Mouse (Mus musculus) right cerebral cortex, postnatal 4 days (tissue): ENCODE data around the gene Hoxd12.

Experiments
- DNase-seq: peaks from one replicate; pipeline ENCODE4 v3.0.0-alpha.2; 2022

The Hoxd12 gene

DNA sequence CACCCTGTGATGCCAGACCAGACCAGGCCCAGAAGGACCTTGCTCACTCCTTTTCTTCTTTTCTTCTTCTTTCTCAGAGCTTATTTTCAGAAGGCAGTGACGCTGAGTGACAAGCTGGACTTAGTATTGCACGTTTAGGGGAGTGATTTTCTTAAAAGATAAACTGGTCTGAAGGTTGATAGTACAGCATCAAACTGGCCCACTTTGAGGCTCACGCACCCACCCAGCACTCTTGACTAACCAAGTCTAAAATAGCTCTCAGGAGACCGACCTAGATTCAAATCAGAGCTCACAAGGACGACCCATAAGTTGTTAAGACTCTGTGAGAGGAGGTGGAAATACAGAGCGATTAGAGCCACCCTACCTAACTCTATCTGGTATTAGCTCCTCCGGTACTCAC, 8.4 kb upstream of the Hoxd12 start:
- DNase-seq = no peak

GRCm38 (mm10) chr2:74667191-74667841, 7.5 kb upstream of the Hoxd12 start:
- no peak for DNase-seq

- no peak for DNase-seq
These were observed 6.9 kb upstream of the Hoxd12 start, which contains the start of gene Hoxd13 for GRCm38 (mm10) chr2:74667842-74668357. Gene Hoxd13 (plus strand): TSS chr2:74668310.

GRCm38 (mm10) chr2:74668370-74669229, 6.2 kb upstream of the Hoxd12 start:
- DNase-seq = no peak

- no peak for DNase-seq
These were observed 5.6 kb upstream of the Hoxd12 start for GRCm38 (mm10) chr2:74669230-74669578.

DNA sequence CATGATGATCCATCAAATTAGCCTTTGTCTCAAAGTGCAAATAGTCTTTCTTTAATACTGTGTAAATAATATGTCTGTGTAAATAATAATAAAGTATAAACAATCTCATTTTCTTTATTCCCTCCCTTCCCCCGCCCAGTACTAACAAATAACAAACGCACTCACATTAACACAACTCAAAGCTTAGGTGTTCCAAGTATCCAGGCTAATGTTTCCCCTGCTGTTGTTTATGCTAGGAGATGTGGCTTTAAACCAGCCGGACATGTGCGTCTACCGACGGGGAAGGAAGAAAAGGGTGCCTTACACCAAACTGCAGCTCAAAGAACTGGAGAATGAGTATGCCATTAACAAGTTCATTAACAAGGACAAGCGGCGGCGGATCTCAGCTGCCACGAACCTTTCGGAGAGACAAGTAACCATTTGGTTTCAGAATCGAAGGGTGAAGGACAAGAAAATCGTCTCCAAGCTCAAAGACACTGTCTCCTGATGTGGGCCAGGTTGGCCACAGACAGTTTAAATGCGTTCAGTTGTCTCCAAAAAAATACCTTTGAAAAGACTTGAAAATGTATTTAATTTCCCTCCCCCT, 5.1 kb upstream of the Hoxd12 start:
- DNase-seq = no peak

DNA sequence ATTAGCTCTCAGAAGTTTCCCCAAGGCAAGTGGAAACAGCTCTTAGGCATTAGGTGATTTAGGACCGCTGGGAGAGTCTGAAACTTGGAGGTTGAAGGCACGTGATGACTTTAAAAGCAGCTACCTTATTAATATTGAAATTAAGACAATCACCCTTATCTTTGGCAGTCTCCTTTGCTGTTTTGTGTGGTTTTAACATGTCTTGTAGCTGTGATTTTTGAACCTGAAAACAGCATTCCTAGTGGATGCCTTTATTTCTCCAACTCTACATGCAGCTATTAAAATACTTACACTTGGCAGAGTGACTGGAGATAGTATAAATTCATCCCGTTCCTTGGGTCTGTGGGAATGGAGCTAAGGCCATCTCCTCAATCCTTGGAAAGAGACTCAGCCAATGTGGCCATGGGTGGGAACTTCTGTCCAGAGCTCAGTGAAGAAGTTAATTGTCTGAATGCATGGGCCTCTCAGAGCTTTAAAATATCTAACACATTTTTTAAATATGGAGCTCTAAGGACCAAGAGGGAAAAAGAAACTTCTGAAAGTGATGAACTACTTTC, 4.1 kb upstream of the Hoxd12 start:
- DNase-seq = no peak

DNA sequence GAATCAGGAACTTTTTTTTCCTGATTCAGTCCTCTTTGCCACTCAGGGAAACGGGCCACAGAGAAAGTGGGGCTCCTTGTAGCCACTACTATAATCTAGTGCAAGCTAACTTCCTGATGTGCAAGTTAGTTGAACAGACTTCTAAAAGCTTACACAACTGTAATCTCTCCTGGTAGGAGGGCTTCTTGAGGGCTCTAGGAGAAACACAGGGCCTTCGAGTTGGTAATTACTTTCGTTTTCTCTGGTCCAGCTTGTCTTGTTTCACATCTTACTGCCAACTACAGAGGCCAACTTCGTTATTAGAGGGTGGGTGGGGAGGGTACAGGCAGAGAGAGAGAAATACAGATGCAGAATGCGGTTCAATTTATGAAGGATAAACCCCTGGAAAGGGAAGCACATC, 3.0 kb upstream of the Hoxd12 start:
- DNase-seq = no peak

GRCm38 (mm10) chr2:74672481-74673362, 2.1 kb upstream of the Hoxd12 start:
- DNase-seq = peak; percentile 66

GRCm38 (mm10) chr2:74673835-74674425, 883 bp upstream of the Hoxd12 start:
- no peak for DNase-seq

DNA sequence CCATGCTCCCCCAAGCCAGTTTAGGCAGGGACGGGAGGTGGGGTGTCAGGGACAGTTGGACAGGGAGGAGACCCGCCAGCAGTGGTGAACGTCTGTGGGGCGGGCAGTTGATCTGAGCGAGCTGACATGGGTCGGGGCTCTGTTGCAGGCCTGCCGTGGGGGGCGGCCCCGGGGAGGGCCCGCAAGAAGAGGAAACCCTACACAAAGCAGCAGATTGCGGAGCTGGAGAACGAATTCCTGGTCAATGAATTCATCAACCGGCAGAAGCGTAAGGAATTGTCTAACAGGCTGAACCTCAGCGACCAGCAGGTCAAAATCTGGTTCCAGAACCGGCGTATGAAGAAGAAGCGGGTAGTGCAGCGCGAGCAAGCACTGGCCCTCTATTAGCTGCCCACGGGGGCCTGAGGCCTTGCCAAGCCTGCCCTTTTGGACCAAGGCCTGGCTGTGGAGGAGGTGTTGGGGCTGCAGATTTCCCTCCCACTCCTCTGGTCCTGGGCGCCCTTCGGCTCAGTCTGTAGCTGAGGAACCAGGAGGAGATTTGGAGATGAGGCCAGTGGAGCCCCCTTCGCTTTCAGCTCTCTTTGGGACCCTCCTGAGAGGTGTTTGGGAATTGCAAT, 961 bp downstream of the Hoxd12 start:
- DNase-seq = no peak

GRCm38 (mm10) chr2:74676376-74677052, 1.7 kb downstream of the Hoxd12 start:
- no peak for DNase-seq

- DNase-seq = no peak
These were observed 2.3 kb downstream of the Hoxd12 start for GRCm38 (mm10) chr2:74677106-74677505.

DNA sequence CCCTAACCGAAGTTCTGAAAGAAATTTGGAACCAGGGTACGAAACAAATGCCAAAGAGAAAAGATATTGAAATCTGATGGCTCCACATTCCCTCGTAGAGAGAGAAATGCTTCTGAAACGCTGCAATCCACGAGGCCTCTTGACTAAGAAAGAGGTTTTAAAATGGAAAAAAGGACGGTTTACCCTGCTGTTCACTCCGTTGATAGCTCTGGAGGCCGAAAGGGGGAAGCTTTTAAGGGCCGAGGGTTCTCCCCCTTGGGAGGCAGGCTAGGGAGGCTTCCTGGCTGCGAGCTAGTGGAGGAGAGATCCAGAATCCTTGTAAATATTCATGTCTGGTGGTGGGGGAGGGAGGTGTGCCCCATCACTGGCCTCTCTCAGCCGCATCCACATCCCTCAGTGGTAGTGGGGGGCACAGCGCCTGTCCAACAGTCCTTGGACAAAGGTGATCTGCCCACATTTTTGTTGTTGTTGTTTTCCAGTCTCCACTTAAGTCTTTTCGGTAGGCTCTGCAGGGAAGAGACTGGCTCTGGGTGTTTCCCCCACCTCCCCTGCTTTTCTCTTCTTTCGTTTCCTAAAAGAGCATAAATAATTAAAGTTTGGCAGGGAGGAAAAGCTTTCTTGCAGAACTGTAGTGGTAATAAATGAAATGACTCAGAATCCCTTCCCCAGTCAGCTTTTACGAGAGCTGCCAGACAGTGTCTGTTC, 4.2 kb downstream of the Hoxd12 start, which contains the start of gene Hoxd11:
Gene Hoxd11 (plus strand): TSS at position 667 of the 705 bp plus-strand sequence.
- DNase-seq = no peak

GRCm38 (mm10) chr2:74679596-74679971, 4.8 kb downstream of the Hoxd12 start:
- no peak for DNase-seq

- no peak for DNase-seq
These were observed 5.2 kb downstream of the Hoxd12 start for GRCm38 (mm10) chr2:74679980-74680379.

DNA sequence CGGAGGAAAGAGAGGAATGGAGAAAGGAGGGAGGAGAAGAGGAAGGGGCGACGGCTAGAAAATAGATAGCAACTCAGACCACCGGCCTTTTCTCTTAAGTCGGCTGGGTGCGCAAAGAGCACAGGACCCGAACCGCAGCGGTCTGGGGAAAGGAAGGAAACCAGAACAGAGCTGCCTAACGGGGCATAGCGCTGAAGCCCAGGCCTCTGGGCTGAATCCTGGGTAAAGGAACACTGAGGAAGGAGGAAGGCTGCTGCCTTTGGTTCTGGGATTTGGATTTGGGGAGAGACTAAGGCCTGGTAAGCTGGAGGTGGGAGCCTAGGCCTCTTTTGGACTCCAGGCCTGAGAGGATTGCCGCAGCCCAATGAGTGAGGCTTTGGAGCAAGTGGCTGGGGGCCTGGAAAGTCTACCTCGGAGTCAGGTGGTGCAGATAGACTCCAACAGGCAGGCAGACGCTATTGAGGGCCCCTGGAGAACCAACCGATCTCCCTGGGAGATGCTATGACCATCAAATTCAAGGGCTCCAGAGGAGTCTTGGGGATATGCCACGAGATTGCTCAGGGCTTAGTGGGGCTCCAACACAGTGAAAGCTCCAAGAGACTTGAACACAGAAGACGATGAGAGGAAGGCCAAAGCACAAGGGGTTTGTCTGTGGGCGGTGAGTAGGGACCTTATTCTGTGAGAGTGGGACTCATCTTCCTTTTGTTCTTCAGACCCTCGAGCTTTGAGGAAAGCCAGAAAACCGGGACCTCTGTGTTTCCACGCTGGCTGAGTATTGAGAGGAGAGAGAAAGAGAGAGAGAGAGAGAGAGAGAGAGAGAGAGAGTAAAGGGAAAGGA, 6.0 kb downstream of the Hoxd12 start:
- DNase-seq = no peak

- DNase-seq = no peak
These were observed 7.0 kb downstream of the Hoxd12 start for GRCm38 (mm10) chr2:74681594-74682531.
